In genomic region chr4:83273616-83274050, GRCm38 (mm10) we compare ENCODE assay signal across 9 mouse cellular contexts. TPM values are rescaled to one million over a fixed set of nuclear protein-coding genes. Genes with fewer than 3 reads are reported as not detected.
DNase-seq lines count a peak whose midpoint lies in the region; ATAC-seq and TF ChIP-seq lines count a peak whose summit lies in the region.
"Had no signal": no experiment of that assay in that cellular context is flagged by ENCODE, and none has a peak within 500 bp of the region (broad histone marks: within the 10 kb centered on the region; RNA-seq: fewer than 3 reads in every experiment).

No protein-coding gene starts in this region.

- TF ChIP-seq CTCF in CH12.LX (conservative IDR thresholded peaks at IDR 0.05 in 1 of 2, IDR thresholded peaks at IDR 0.05 in 1 of 2; ENCODE audit: low read depth in 2 of 2, low read length in 2 of 2) = no peak

- dilution Hi-C loops in CH12.LX (cut with MboI; ENCODE audit: extremely low pct_ligation_motif_present, extremely low pct_unique_long_range_greater_than_20kb, low sequenced_read_pairs) = no loop called here

- no peaks in the 10 kb centered on the region for H3K9me3 ChIP-seq in CH12.LX (replicated peaks; ENCODE audit: low read length)
- H3K9me3 ChIP-seq in heart, embryonic 16.5 days (replicated peaks; ENCODE audit: control insufficient read depth, low read length) = no peaks in the 10 kb centered on the region
- H3K9me3 ChIP-seq in neural tube, embryonic 15.5 days (replicated peaks) = no peaks in the 10 kb centered on the region
- H3K9me3 ChIP-seq in kidney, embryonic 16.5 days (ENCODE audit: low read length) = no peaks in the 10 kb centered on the region
- H3K9me3 ChIP-seq: embryonic facial prominence, embryonic 12.5 days had no signal

- no peak overlapping the region for H3K27ac ChIP-seq in CH12.LX (ENCODE audit: insufficient read depth, low read depth)
- no peak overlapping the region for H3K27ac ChIP-seq in heart, embryonic 16.5 days (ENCODE audit: low read length)
- no peak overlapping the region for H3K27ac ChIP-seq in neural tube, embryonic 15.5 days (replicated peaks)
- H3K27ac ChIP-seq in kidney, embryonic 16.5 days (ENCODE audit: low read length) = no peak overlapping the region
- H3K27ac ChIP-seq: embryonic facial prominence, embryonic 12.5 days; hindbrain, embryonic 14.5 days had no signal

- no peak for TF ChIP-seq POLR2A in CH12.LX (IDR thresholded peaks at IDR 0.05; ENCODE audit: low read depth, low read length)

- peaks cover 0 to 18% of the 10 kb centered on the region in 2 experiments; a peak in 2 of 4 replicates for H3K4me1 ChIP-seq in CH12.LX (ENCODE audit: control insufficient read depth in 1 of 2, insufficient read depth in 2 of 2)
- no peaks in the 10 kb centered on the region for H3K4me1 ChIP-seq in heart, embryonic 16.5 days (ENCODE audit: control insufficient read depth, insufficient read depth, low read length)
- no peaks in the 10 kb centered on the region for H3K4me1 ChIP-seq in neural tube, embryonic 15.5 days
- H3K4me1 ChIP-seq in kidney, embryonic 16.5 days (ENCODE audit: insufficient read depth, low read length) = no peaks in the 10 kb centered on the region
- H3K4me1 ChIP-seq: embryonic facial prominence, embryonic 12.5 days had no signal

- no peak overlapping the region for H3K4me2 ChIP-seq in CH12.LX (ENCODE audit: insufficient read depth, low read depth, poor library complexity, severe bottlenecking)
- H3K4me2 ChIP-seq in heart, embryonic 16.5 days (ENCODE audit: low read depth, low read length) = 0 out of 2 replicates have a peak overlapping the region, but pooled peaks have one; percentile 21
- H3K4me2 ChIP-seq in neural tube, embryonic 15.5 days = no peak overlapping the region
- no peak overlapping the region for H3K4me2 ChIP-seq in kidney, embryonic 16.5 days (replicated peaks; ENCODE audit: low read depth, low read length)
- H3K4me2 ChIP-seq: embryonic facial prominence, embryonic 12.5 days; hindbrain, embryonic 14.5 days had no signal

- no peak overlapping the region for H3K9ac ChIP-seq in CH12.LX (ENCODE audit: insufficient read depth, low read depth)
- no peak overlapping the region for H3K9ac ChIP-seq in heart, embryonic 16.5 days (ENCODE audit: low read length)
- no peak overlapping the region for H3K9ac ChIP-seq in neural tube, embryonic 15.5 days (replicated peaks)
- H3K9ac ChIP-seq in kidney, embryonic 16.5 days (replicated peaks; ENCODE audit: low read length) = no peak overlapping the region
- H3K9ac ChIP-seq: embryonic facial prominence, embryonic 12.5 days; hindbrain, embryonic 14.5 days had no signal

- H3K4me3 ChIP-seq in CH12.LX (replicated peaks in 1 of 3; ENCODE audit: low read depth in 2 of 3, low read length in 2 of 3, poor library complexity in 1 of 3) = no peak overlapping the region
- H3K4me3 ChIP-seq in heart, embryonic 16.5 days (ENCODE audit: low read length) = no peak overlapping the region
- no peak overlapping the region for H3K4me3 ChIP-seq in neural tube, embryonic 15.5 days (replicated peaks)
- H3K4me3 ChIP-seq in kidney, embryonic 16.5 days (ENCODE audit: low read length) = no peak overlapping the region
- H3K4me3 ChIP-seq: embryonic facial prominence, embryonic 12.5 days had no signal

- in situ Hi-C loops in CH12.LX (cut with MboI; ENCODE audit: low pct_ligation_motif_present, low pct_unique_long_range_greater_than_20kb, low sequenced_read_pairs) = no loop called here

- no peaks in the 10 kb centered on the region for H3K27me3 ChIP-seq in CH12.LX (replicated peaks)
- no peaks in the 10 kb centered on the region for H3K27me3 ChIP-seq in heart, embryonic 16.5 days (ENCODE audit: control insufficient read depth, insufficient read depth, low read length)
- no peaks in the 10 kb centered on the region for H3K27me3 ChIP-seq in neural tube, embryonic 15.5 days (replicated peaks)
- no peaks in the 10 kb centered on the region for H3K27me3 ChIP-seq in kidney, embryonic 16.5 days (ENCODE audit: insufficient read depth, low read length)
- H3K27me3 ChIP-seq: embryonic facial prominence, embryonic 12.5 days had no signal

- no peak for ATAC-seq in heart, embryonic 16.5 days (replicated peaks; ENCODE audit: extremely low read depth, insufficient read depth, low FRiP score)
- peak; percentile 93 for ATAC-seq in megakaryocyte, adult 5-6 weeks (ENCODE audit: poor library complexity, severe bottlenecking)
- no peak for ATAC-seq in neural tube, embryonic 15.5 days (ENCODE audit: low FRiP score)
- ATAC-seq in kidney, embryonic 16.5 days (ENCODE audit: low FRiP score, low TSS enrichment) = no peak

- DNase-seq in 416B (ENCODE audit: low read depth) = peak; percentile 98
- peak; percentile 33 for DNase-seq in CH12.LX (ENCODE audit: extremely low read depth)
- DNase-seq in kidney, postnatal 25 days = no peak

- no peak for TF ChIP-seq EP300 in CH12.LX (IDR thresholded peaks at IDR 0.05; ENCODE audit: low read length)

- 70% methylated on average over 19 of the region's 19 CpGs for WGBS in heart, embryonic 16.5 days
- WGBS in neural tube, embryonic 15.5 days = 91% methylated on average over 19 of the region's 19 CpGs
- WGBS in kidney, embryonic 16.5 days = 87% methylated on average over 19 of the region's 19 CpGs

- no peaks in the 10 kb centered on the region; the same call in 1 of the 2 replicates for H3K79me2 ChIP-seq in CH12.LX (replicated peaks; ENCODE audit: control insufficient read depth, extremely low read depth, insufficient read depth, poor library complexity, severe bottlenecking)

- peaks cover 3 to 15% of the 10 kb centered on the region in 2 experiments for H3K36me3 ChIP-seq in CH12.LX (replicated peaks in 1 of 2; ENCODE audit: control insufficient read depth in 1 of 2, insufficient read depth in 1 of 2, low read length in 1 of 2)
- H3K36me3 ChIP-seq in heart, embryonic 16.5 days (ENCODE audit: control insufficient read depth, insufficient read depth) = no peaks in the 10 kb centered on the region
- H3K36me3 ChIP-seq in neural tube, embryonic 15.5 days = no peaks in the 10 kb centered on the region
- no peaks in the 10 kb centered on the region for H3K36me3 ChIP-seq in kidney, embryonic 16.5 days (ENCODE audit: insufficient read depth, low read length)
- H3K36me3 ChIP-seq: embryonic facial prominence, embryonic 12.5 days had no signal

- TF ChIP-seq RAD21 in CH12.LX (IDR thresholded peaks at IDR 0.05; ENCODE audit: low read depth, low read length) = no peak

TF ChIP-seq in CH12.LX, 34 proteins besides CTCF, POLR2A, EP300 and RAD21:
- TF ChIP-seq ZMIZ1 (IDR thresholded peaks at IDR 0.05; ENCODE audit: low read depth, low read length) = no peak
- no peak for TF ChIP-seq ZC3H11A (IDR thresholded peaks at IDR 0.05; ENCODE audit: low read depth, low read length)
- TF ChIP-seq NRF1 (IDR thresholded peaks at IDR 0.05; ENCODE audit: low read depth, low read length) = no peak
- TF ChIP-seq MAFK (IDR thresholded peaks at IDR 0.05; ENCODE audit: insufficient replicate concordance, low read length) = no peak
- no peak for TF ChIP-seq ZKSCAN1 (IDR thresholded peaks at IDR 0.05; ENCODE audit: borderline replicate concordance, low read depth, low read length)
- no peak for TF ChIP-seq ETS1 (conservative IDR thresholded peaks at IDR 0.05; ENCODE audit: low read depth, low read length)
- no peak for TF ChIP-seq E2F4 (IDR thresholded peaks at IDR 0.05; ENCODE audit: insufficient replicate concordance, low read depth, low read length)
- TF ChIP-seq NELFE (IDR thresholded peaks at IDR 0.05; ENCODE audit: low read depth, low read length) = no peak
- no peak for TF ChIP-seq RCOR1 (conservative IDR thresholded peaks at IDR 0.05; ENCODE audit: low read depth, low read length)
- TF ChIP-seq TBP (conservative IDR thresholded peaks at IDR 0.05; ENCODE audit: low read depth, low read length) = no peak
- no peak for TF ChIP-seq MAX (IDR thresholded peaks at IDR 0.05; ENCODE audit: low read length)
- TF ChIP-seq HCFC1 (IDR thresholded peaks at IDR 0.05; ENCODE audit: low read depth, low read length) = no peak

RNA-seq across cellular contexts. Expression of gene Ttc39b, which starts 50.4 kb away (rescaled TPM):
- total RNA-seq in CH12.LX (2012; rRNA removed) (12.6 and 14.7 TPM in 2 replicates), CH12.LX (2014; rRNA removed) (16.7 and 17.3 TPM in 2 replicates)
- 15.7 and 17.8 TPM in 2 replicates for polyA plus RNA-seq in CH12.LX (2012; ENCODE audit: insufficient read length, low read depth)
- polyA plus RNA-seq in heart, embryonic 16.5 days (2015; fragmentation: Nextera tagmentation; extraction: Ambion mirVana) = 1.5 and 2.2 TPM in 2 replicates
- total RNA-seq in megakaryocyte, adult 5-6 weeks (2015) = 4.4 and 5.3 TPM in 2 replicates
- total RNA-seq in megakaryocyte, adult 5-6 weeks (2017) = 4.9 and 5.0 TPM in 2 replicates
- polyA plus RNA-seq in neural tube, embryonic 15.5 days (2015; fragmentation: Nextera tagmentation; extraction: Ambion mirVana) = 7.4 and 7.7 TPM in 2 replicates
- 2.6 and 3.2 TPM in 2 replicates for polyA plus RNA-seq in kidney, embryonic 16.5 days (2015; fragmentation: Nextera tagmentation; extraction: Ambion mirVana)

Comparison
In these comparisons a context has a peak if more than half of its experiments do, and no peak if none do; other contexts are left out.
1. DNase-seq: peak in 416B (single experiment) and CH12.LX (single experiment); none in kidney, postnatal 25 days (0 of 2).